Mouse (Mus musculus) stomach, postnatal 0 days (tissue): ENCODE measurements at regions not wholly inside any gene's neighbourhood (a gene's known extent, or its start where the extent isn't known, plus 50 kb on each side); places are given as distances from the start of the nearest gene placed in this dataset.
A peak's percentile ranks its signal among the peaks of the same experiment; 100 is the strongest.

Experiments
- ATAC-seq: fragments of 200-750 bp; cut with Nextera tagmentation; 2 replicates; pipeline ENCODE4 v1.8.0; 2017; ENCODE audit not compliant: low FRiP score, low TSS enrichment
- DNase-seq: peaks from one replicate; pipeline ENCODE4 v3.0.0-alpha.2; 2016; ENCODE audit warnings: low spot score
- H3K27ac ChIP-seq: fragments of 300-500 bp; sonication (generic); replicated peaks from 2 replicates; pipeline ENCODE4 v1.5.1; 2014; ENCODE audit warnings: mild to moderate bottlenecking, control low read depth
- H3K27me3 ChIP-seq: fragments of 300-500 bp; sonication (generic); 2 replicates; pipeline ENCODE4 v1.6.1; 2014; ENCODE audit warnings: low read length; ENCODE audit not compliant: control insufficient read depth, insufficient read depth
- H3K36me3 ChIP-seq: fragments of 300-500 bp; sonication (generic); 2 replicates; pipeline ENCODE4 v1.6.1; 2014; ENCODE audit warnings: low read length, mixed read lengths; ENCODE audit not compliant: control insufficient read depth, insufficient read depth
- H3K4me1 ChIP-seq: fragments of 300-500 bp; sonication (generic); replicated peaks from 2 replicates; pipeline ENCODE4 v1.6.1; 2014; ENCODE audit warnings: antibody characterized with exemption; ENCODE audit not compliant: control insufficient read depth, insufficient read depth
- H3K4me2 ChIP-seq: fragments of 300-500 bp; sonication (generic); replicated peaks from 2 replicates; pipeline ENCODE4 v1.6.1; 2014; ENCODE audit warnings: low read depth, mild to moderate bottlenecking, control low read depth, moderate library complexity
- H3K4me3 ChIP-seq: fragments of 300-500 bp; sonication (generic); 2 replicates; pipeline ENCODE4 v1.5.1; 2014; ENCODE audit warnings: low read depth, low read length, control low read depth
- H3K9ac ChIP-seq: fragments of 300-500 bp; sonication (generic); 2 replicates; pipeline ENCODE4 v1.6.1; 2014; ENCODE audit warnings: mild to moderate bottlenecking, low read length, control low read depth, mixed read lengths
- H3K9me3 ChIP-seq: fragments of 300-500 bp; sonication (generic); 2 replicates; pipeline ENCODE4 v1.6.1; 2016; ENCODE audit warnings: low read length; ENCODE audit not compliant: control insufficient read depth
- CTCF ChIP-seq: IDR thresholded peaks from 2 replicates; pipeline ENCODE4 v1.5.1; 2016; ENCODE audit warnings: antibody characterized with exemption, low read depth, mild to moderate bottlenecking, moderate library complexity
- EP300 ChIP-seq: optimal IDR thresholded peaks from 2 replicates; pipeline ENCODE3; 2016; ENCODE audit warnings: antibody characterized with exemption
- WGBS: fragments of 180-500 bp; shearing (Covaris S2); extraction: QIAGEN DNeasy Blood & Tissue Kit; methylation state at CpG from one replicate; pipeline ENCODE4 v1.1.7; 2014; 5-methylcytosine and 5-hydroxymethylcytosine counted together

DNA sequence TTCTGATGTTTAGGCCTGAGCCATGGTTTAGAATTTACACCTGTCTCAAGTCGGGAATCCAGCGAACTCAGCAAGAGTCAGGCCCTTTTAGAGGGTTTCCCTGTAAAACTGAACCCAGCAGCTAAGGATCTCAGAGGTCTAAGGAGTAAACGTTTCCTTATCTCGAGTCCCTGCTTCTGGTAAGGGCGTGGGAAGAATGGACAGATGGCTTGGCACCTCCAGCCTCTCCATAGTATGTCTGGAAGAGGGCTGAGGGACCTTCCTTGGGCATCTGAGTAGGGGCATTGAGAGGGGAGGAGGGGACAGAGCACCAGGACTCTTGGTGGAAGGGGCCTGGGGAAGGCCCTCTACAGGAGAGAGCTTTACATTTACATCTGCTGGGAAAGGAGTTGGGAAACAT lies 123.6 kb upstream of the Kit start:
- TF ChIP-seq CTCF (no peak), EP300 (no peak)
- Histone ChIP-seq H3K27me3 (no peaks in the 10 kb centered on the region), H3K9ac (no peak overlapping the region), H3K4me3 (no peak overlapping the region), H3K27ac (no peak overlapping the region), H3K9me3 (no peaks in the 10 kb centered on the region), H3K4me2 (no peak overlapping the region), H3K4me1 (no peaks in the 10 kb centered on the region), H3K36me3 (no peaks in the 10 kb centered on the region)
- DNase-seq: no peak
- no peak for ATAC-seq
- 31% methylated on average over 5 of the region's 5 CpGs for WGBS

DNA sequence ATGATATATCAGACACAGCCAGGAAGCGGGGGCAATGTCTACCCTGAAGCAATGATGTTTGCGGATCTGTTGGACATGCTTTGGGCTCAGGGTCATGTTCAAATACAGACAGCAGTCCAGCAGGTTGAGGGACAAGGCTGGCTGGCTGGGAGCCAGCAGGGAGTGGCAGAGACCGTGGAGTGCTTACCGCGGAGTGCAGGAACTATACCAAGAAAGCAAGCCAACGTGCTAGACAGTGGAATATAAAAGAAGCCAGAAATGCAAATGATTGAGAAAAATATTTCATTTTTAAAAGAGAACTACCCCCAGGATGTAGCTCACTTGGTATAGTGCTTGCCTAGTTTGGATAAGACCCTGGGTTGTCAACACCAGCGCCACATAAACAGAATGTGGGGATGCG lies 123.0 kb upstream of the Kit start:
- peak; percentile 79; the same call in 1 of the 2 replicates for ATAC-seq
- DNase-seq: peak; percentile 86
- Histone ChIP-seq H3K36me3 (no peaks in the 10 kb centered on the region), H3K4me2 (no peak overlapping the region), H3K9me3 (no peaks in the 10 kb centered on the region), H3K27me3 (no peaks in the 10 kb centered on the region), H3K4me1 (no peaks in the 10 kb centered on the region), H3K9ac (no peak overlapping the region), H3K27ac (no peak overlapping the region), H3K4me3 (no peak overlapping the region)
- peak; percentile 25 for TF ChIP-seq CTCF
- TF ChIP-seq EP300: no peak
- WGBS: 48% methylated on average over 8 of the region's 8 CpGs

DNA sequence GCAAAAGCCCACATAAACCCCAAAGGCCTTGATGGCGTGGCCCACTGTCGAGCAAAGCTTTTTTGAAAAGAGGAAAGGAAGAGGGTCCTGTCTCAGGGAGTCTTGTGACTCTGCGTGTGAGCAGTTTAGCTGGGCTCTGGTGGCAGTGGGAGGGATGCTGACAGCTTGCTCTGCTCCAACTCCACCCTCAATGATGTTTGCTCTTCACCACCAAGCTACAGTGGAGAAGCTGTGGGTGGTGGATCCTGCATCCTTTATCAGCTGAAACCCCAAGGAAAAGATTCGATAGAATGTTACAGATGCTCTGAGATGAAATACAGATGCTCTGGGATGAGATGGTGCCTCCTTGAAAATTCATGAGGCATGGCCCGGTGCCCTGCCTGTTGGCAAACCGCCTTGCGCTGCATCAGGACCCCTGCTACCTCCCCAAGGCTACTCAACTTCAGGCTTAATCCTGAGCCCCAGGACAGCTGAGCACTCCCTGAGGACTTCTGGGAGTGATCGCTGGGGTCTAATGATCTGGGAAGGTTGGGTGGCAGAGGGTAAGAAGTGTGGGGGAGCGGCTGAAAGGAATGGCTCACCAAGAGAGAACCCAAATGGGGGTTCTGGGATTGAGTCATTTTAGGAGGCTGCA lies 120.8 kb upstream of the Kit start:
- Histone ChIP-seq H3K27me3 (no peaks in the 10 kb centered on the region), H3K36me3 (no peaks in the 10 kb centered on the region), H3K4me3 (no peak overlapping the region), H3K9me3 (no peaks in the 10 kb centered on the region), H3K27ac (no peak overlapping the region), H3K4me1 (no peaks in the 10 kb centered on the region), H3K9ac (no peak overlapping the region), H3K4me2 (no peak overlapping the region)
- DNase-seq (no peak), ATAC-seq (no peak)
- TF ChIP-seq EP300 (no peak), CTCF (no peak)
- WGBS: 79% methylated on average over 9 of the region's 9 CpGs

DNA sequence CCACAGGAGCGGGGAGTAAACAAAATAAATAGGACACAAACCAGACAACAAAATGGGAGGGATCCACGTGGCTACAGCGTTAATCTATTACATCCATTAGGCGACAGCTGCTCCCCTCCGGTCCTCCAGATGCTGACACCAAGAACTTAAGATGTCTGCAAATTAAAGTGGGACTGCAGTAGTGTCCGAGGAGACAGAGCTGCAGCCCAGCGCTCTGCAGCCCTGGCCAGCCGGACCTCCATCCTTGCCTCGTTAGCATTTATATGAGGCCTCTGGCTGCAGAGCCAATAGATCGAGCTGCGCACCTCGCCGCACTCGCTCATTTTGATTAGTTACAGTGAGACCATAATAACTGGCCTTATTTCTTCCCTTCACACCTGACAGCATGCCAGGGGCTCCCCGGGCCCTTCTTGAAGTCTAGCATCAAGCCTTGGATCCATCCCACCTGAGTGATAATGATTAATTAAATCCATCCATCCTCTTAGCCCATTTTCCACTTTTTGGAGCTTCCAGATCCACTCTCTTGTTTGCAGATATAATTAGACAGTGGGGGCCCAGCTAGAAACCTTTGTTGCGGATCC lies 119.7 kb upstream of the Kit start:
- TF ChIP-seq CTCF: no peak
- TF ChIP-seq EP300: no peak
- Histone ChIP-seq H3K36me3 (no peaks in the 10 kb centered on the region), H3K4me3 (no peak overlapping the region), H3K4me1 (no peaks in the 10 kb centered on the region), H3K27me3 (no peaks in the 10 kb centered on the region), H3K27ac (no peak overlapping the region), H3K4me2 (no peak overlapping the region), H3K9me3 (no peaks in the 10 kb centered on the region), H3K9ac (no peak overlapping the region)
- DNase-seq: no peak
- 82% methylated on average over 16 of the region's 16 CpGs for WGBS
- no peak for ATAC-seq

DNA sequence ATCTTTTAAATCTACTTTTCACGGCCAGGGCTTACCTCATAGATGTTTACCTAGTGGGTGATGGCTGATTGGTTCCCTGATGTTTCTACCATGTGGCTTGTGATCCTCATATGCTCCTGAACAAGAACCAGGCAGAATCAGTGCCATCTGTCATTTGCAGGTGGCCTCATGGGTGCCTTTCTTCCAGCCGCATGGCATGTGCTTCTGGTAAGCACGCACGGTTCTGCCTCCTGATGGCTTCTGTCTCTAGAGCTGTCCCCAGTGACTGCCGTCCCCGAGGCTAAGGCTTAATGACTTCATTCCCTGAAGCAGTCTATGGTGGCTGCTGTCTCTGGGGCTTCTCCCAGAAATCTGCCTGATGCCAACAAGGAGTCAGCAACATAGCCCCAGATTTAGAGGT lies 117.3 kb upstream of the Kit start:
- ATAC-seq (no peak), DNase-seq (no peak)
- 84% methylated on average over 6 of the region's 6 CpGs for WGBS
- Histone ChIP-seq H3K4me3 (no peak overlapping the region), H3K4me1 (no peaks in the 10 kb centered on the region), H3K9ac (no peak overlapping the region), H3K4me2 (no peak overlapping the region), H3K36me3 (no peaks in the 10 kb centered on the region), H3K9me3 (no peaks in the 10 kb centered on the region), H3K27me3 (no peaks in the 10 kb centered on the region), H3K27ac (no peak overlapping the region)
- TF ChIP-seq CTCF (no peak), EP300 (no peak)

DNA sequence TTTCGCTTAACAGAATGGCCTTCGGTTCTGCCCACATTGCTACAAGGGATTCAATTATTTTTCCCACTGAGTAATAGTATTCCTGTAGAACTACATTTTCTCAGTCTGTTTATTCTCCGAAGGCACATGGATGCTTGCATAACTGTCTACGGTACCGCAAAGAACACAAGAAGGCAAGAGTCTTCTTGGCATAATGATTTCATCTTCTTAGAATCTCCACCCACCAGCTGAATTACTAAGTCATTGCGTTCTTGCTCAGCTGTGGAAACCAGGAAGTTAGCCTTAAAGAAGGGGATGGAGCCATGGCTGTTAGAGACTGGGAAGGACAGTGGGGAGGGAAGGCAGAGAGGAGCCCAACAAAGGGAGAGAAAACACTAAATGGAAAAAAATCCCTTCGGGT lies 116.4 kb upstream of the Kit start:
- no peaks in the 10 kb centered on the region for H3K9me3 ChIP-seq
- no peak overlapping the region for H3K4me3 ChIP-seq
- H3K4me2 ChIP-seq: no peak overlapping the region
- no peaks in the 10 kb centered on the region for H3K27me3 ChIP-seq
- TF ChIP-seq CTCF (no peak), EP300 (no peak)
- no peak for ATAC-seq
- no peak for DNase-seq
- no peak overlapping the region for H3K27ac ChIP-seq
- H3K4me1 ChIP-seq: no peaks in the 10 kb centered on the region
- no peak overlapping the region for H3K9ac ChIP-seq
- no peaks in the 10 kb centered on the region for H3K36me3 ChIP-seq
- WGBS: 72% methylated on average over 7 of the region's 7 CpGs
